Mouse (Mus musculus): ENCODE results near the gene Tnni2. TPM values are rescaled to one million over a fixed set of nuclear protein-coding genes. Genes with fewer than 3 reads are reported as not detected.

Gene Tnni2
- polyA plus RNA-seq, 1 experiment from 2014 or later: 41.4 TPM

- ATAC-seq (ENCODE audit: low read depth): no peak
- peaks cover 36% of the 10 kb centered on the region for H3K4me1 ChIP-seq (ENCODE audit: control insufficient read depth, low read depth, low read length)
- WGBS (ENCODE audit: insufficient replicate concordance): 93% methylated on average over 8 of the region's 8 CpGs
- no peaks in the 10 kb centered on the region for H3K27me3 ChIP-seq (ENCODE audit: control insufficient read depth, insufficient read depth, low read depth, low read length)
- H3K9ac ChIP-seq (ENCODE audit: low read depth, low read length): no peak overlapping the region
- H3K36me3 ChIP-seq (ENCODE audit: control insufficient read depth, insufficient read depth): no peaks in the 10 kb centered on the region
- H3K27ac ChIP-seq (ENCODE audit: low read length): peak overlapping the region; percentile 93; the same call in 1 of the 2 replicates
- H3K4me3 ChIP-seq (ENCODE audit: low read depth, low read length): no peak overlapping the region
- no peak overlapping the region for H3K4me2 ChIP-seq (ENCODE audit: low read depth, low read length)
- H3K9me3 ChIP-seq (replicated peaks; ENCODE audit: control insufficient read depth, low read length): no peaks in the 10 kb centered on the region
Measured at GRCm38 (mm10) chr7:142418679-142419078, 22.9 kb upstream of the Tnni2 start.

GRCm38 (mm10) chr7:142419887-142420286 is 21.7 kb upstream of the Tnni2 start:
- Histone ChIP-seq H3K27me3 (ENCODE audit: control insufficient read depth, insufficient read depth, low read depth, low read length) (no peaks in the 10 kb centered on the region), H3K4me3 (ENCODE audit: low read depth, low read length) (peak overlapping the region; percentile 27), H3K36me3 (ENCODE audit: control insufficient read depth, insufficient read depth) (no peaks in the 10 kb centered on the region), H3K9ac (ENCODE audit: low read depth, low read length) (peak overlapping the region; percentile 56), H3K4me1 (ENCODE audit: control insufficient read depth, low read depth, low read length) (peaks cover 36% of the 10 kb centered on the region), H3K4me2 (ENCODE audit: low read depth, low read length) (peak overlapping the region; percentile 50), H3K9me3 (replicated peaks; ENCODE audit: control insufficient read depth, low read length) (no peaks in the 10 kb centered on the region), H3K27ac (ENCODE audit: low read length) (peak overlapping the region; percentile 93)
- ATAC-seq (ENCODE audit: low read depth): peak; percentile 91
- 18% methylated on average over 5 of the region's 5 CpGs for whole genome bisulfite sequencing (ENCODE audit: insufficient replicate concordance)

- peak overlapping the region; percentile 93 for H3K27ac ChIP-seq (ENCODE audit: low read length)
Measured at GRCm38 (mm10) chr7:142421826-142422225, 19.8 kb upstream of the Tnni2 start.

GRCm38 (mm10) chr7:142425641-142426213 is 15.9 kb upstream of the Tnni2 start:
- Histone ChIP-seq H3K27me3 (ENCODE audit: control insufficient read depth, insufficient read depth, low read depth, low read length) (no peaks in the 10 kb centered on the region), H3K36me3 (ENCODE audit: control insufficient read depth, insufficient read depth) (no peaks in the 10 kb centered on the region), H3K4me3 (ENCODE audit: low read depth, low read length) (no peak overlapping the region), H3K9ac (ENCODE audit: low read depth, low read length) (no peak overlapping the region), H3K4me1 (ENCODE audit: control insufficient read depth, low read depth, low read length) (peaks cover 18% of the 10 kb centered on the region), H3K27ac (ENCODE audit: low read length) (no peak overlapping the region), H3K4me2 (ENCODE audit: low read depth, low read length) (no peak overlapping the region), H3K9me3 (replicated peaks; ENCODE audit: control insufficient read depth, low read length) (no peaks in the 10 kb centered on the region)
- WGBS (ENCODE audit: insufficient replicate concordance): 70% methylated on average over 11 of the region's 11 CpGs
- no peak for ATAC-seq (ENCODE audit: low read depth)

More at GRCm38 (mm10) chr7:142421826-142422225, 19.8 kb upstream of the Tnni2 start:
- Histone ChIP-seq H3K4me2 (ENCODE audit: low read depth, low read length) (no peak overlapping the region), H3K4me1 (ENCODE audit: control insufficient read depth, low read depth, low read length) (peaks cover 36% of the 10 kb centered on the region), H3K9ac (ENCODE audit: low read depth, low read length) (no peak overlapping the region), H3K4me3 (ENCODE audit: low read depth, low read length) (no peak overlapping the region), H3K9me3 (replicated peaks; ENCODE audit: control insufficient read depth, low read length) (no peaks in the 10 kb centered on the region), H3K36me3 (ENCODE audit: control insufficient read depth, insufficient read depth) (no peaks in the 10 kb centered on the region), H3K27me3 (ENCODE audit: control insufficient read depth, insufficient read depth, low read depth, low read length) (no peaks in the 10 kb centered on the region)
- ATAC-seq (ENCODE audit: low read depth): peak; percentile 68
- 44% methylated on average over 2 of the region's 2 CpGs for WGBS (ENCODE audit: insufficient replicate concordance)

- Histone ChIP-seq H3K4me3 (ENCODE audit: low read depth, low read length) (no peak overlapping the region), H3K36me3 (ENCODE audit: control insufficient read depth, insufficient read depth) (no peaks in the 10 kb centered on the region), H3K9ac (ENCODE audit: low read depth, low read length) (no peak overlapping the region), H3K27me3 (ENCODE audit: control insufficient read depth, insufficient read depth, low read depth, low read length) (no peaks in the 10 kb centered on the region), H3K27ac (ENCODE audit: low read length) (no peak overlapping the region), H3K4me1 (ENCODE audit: control insufficient read depth, low read depth, low read length) (no peaks in the 10 kb centered on the region), H3K9me3 (replicated peaks; ENCODE audit: control insufficient read depth, low read length) (no peaks in the 10 kb centered on the region), H3K4me2 (ENCODE audit: low read depth, low read length) (no peak overlapping the region)
- 15% methylated on average over 7 of the region's 7 CpGs for WGBS (ENCODE audit: insufficient replicate concordance)
- ATAC-seq (ENCODE audit: low read depth): no peak
Measured at GRCm38 (mm10) chr7:142428213-142428612, 13.4 kb upstream of the Tnni2 start.

- Histone ChIP-seq H3K36me3 (ENCODE audit: control insufficient read depth, insufficient read depth) (no peaks in the 10 kb centered on the region), H3K4me2 (ENCODE audit: low read depth, low read length) (no peak overlapping the region), H3K27me3 (ENCODE audit: control insufficient read depth, insufficient read depth, low read depth, low read length) (no peaks in the 10 kb centered on the region), H3K27ac (ENCODE audit: low read length) (no peak overlapping the region), H3K9ac (ENCODE audit: low read depth, low read length) (no peak overlapping the region), H3K4me1 (ENCODE audit: control insufficient read depth, low read depth, low read length) (peaks cover under 1% of the 10 kb centered on the region; the same call in 1 of the 2 replicates), H3K9me3 (replicated peaks; ENCODE audit: control insufficient read depth, low read length) (no peaks in the 10 kb centered on the region), H3K4me3 (ENCODE audit: low read depth, low read length) (no peak overlapping the region)
- no peak for ATAC-seq (ENCODE audit: low read depth)
- WGBS (ENCODE audit: insufficient replicate concordance): 53% methylated on average over 12 of the region's 12 CpGs
Measured at GRCm38 (mm10) chr7:142430160-142430678, 11.4 kb upstream of the Tnni2 start.

- H3K27me3 ChIP-seq (ENCODE audit: control insufficient read depth, insufficient read depth, low read depth, low read length): no peaks in the 10 kb centered on the region
- H3K9ac ChIP-seq (ENCODE audit: low read depth, low read length): no peak overlapping the region
- 76% methylated on average over 14 of the region's 14 CpGs for WGBS (ENCODE audit: insufficient replicate concordance)
- no peak overlapping the region for H3K27ac ChIP-seq (ENCODE audit: low read length)
- no peak for ATAC-seq (ENCODE audit: low read depth)
- H3K36me3 ChIP-seq (ENCODE audit: control insufficient read depth, insufficient read depth): no peaks in the 10 kb centered on the region
- H3K4me3 ChIP-seq (ENCODE audit: low read depth, low read length): no peak overlapping the region
- H3K4me2 ChIP-seq (ENCODE audit: low read depth, low read length): no peak overlapping the region
- peaks cover 3% of the 10 kb centered on the region for H3K4me1 ChIP-seq (ENCODE audit: control insufficient read depth, low read depth, low read length)
- no peaks in the 10 kb centered on the region for H3K9me3 ChIP-seq (replicated peaks; ENCODE audit: control insufficient read depth, low read length)
Measured at GRCm38 (mm10) chr7:142431106-142431505, 10.5 kb upstream of the Tnni2 start.

- H3K4me2 ChIP-seq (ENCODE audit: low read depth, low read length): no peak overlapping the region
- H3K27ac ChIP-seq (ENCODE audit: low read length): no peak overlapping the region
- no peak overlapping the region for H3K4me3 ChIP-seq (ENCODE audit: low read depth, low read length)
- no peaks in the 10 kb centered on the region for H3K36me3 ChIP-seq (ENCODE audit: control insufficient read depth, insufficient read depth)
- no peaks in the 10 kb centered on the region for H3K9me3 ChIP-seq (replicated peaks; ENCODE audit: control insufficient read depth, low read length)
- peaks cover 3% of the 10 kb centered on the region for H3K4me1 ChIP-seq (ENCODE audit: control insufficient read depth, low read depth, low read length)
- ATAC-seq (ENCODE audit: low read depth): no peak
- 27% methylated on average over 19 of the region's 19 CpGs for WGBS (ENCODE audit: insufficient replicate concordance)
- no peaks in the 10 kb centered on the region for H3K27me3 ChIP-seq (ENCODE audit: control insufficient read depth, insufficient read depth, low read depth, low read length)
- no peak overlapping the region for H3K9ac ChIP-seq (ENCODE audit: low read depth, low read length)
Measured at GRCm38 (mm10) chr7:142433623-142434022, 8.0 kb upstream of the Tnni2 start.

- H3K4me3 ChIP-seq (ENCODE audit: low read depth, low read length): no peak within 1 kb of the TSS
- WGBS (ENCODE audit: insufficient replicate concordance): 57% methylated on average over 10 of the region's 10 CpGs
- no peak within 1 kb of the TSS for H3K27ac ChIP-seq (ENCODE audit: low read length)
- no peak within 1 kb of the TSS for H3K9ac ChIP-seq (ENCODE audit: low read depth, low read length)
- H3K4me2 ChIP-seq (ENCODE audit: low read depth, low read length): no peak within 1 kb of the TSS
- no peaks in the 10 kb centered on the region for H3K27me3 ChIP-seq (ENCODE audit: control insufficient read depth, insufficient read depth, low read depth, low read length)
- peaks cover 3% of the 10 kb centered on the region for H3K4me1 ChIP-seq (ENCODE audit: control insufficient read depth, low read depth, low read length)
- ATAC-seq (ENCODE audit: low read depth): no peak
- no peaks in the 10 kb centered on the region for H3K9me3 ChIP-seq (replicated peaks; ENCODE audit: control insufficient read depth, low read length)
- H3K36me3 ChIP-seq (ENCODE audit: control insufficient read depth, insufficient read depth): no peaks in the 10 kb centered on the region
Measured at GRCm38 (mm10) chr7:142434137-142434865, 7.3 kb upstream of the Tnni2 start, which contains the start of gene Syt8. Gene Syt8 (plus strand): TSS chr7:142434850.

All from liver, embryonic 16.5 days (tissue).